Mouse (Mus musculus) liver, postnatal 0 days (tissue): ENCODE measurements at regions not wholly inside any gene's neighbourhood (a gene's known extent, or its start where the extent isn't known, plus 50 kb on each side); places are given as distances from the start of the nearest gene placed in this dataset.

Experiments used
- CTCF ChIP-seq: sonication (generic); IDR thresholded peaks from 2 replicates; pipeline ENCODE4 v1.5.1; 2016; ENCODE audit warnings: antibody characterized with exemption, low read depth
- EP300 ChIP-seq: IDR thresholded peaks from 2 replicates; pipeline ENCODE4 v1.6.1; 2016; ENCODE audit warnings: antibody characterized with exemption, low read depth, mild to moderate bottlenecking

DNA sequence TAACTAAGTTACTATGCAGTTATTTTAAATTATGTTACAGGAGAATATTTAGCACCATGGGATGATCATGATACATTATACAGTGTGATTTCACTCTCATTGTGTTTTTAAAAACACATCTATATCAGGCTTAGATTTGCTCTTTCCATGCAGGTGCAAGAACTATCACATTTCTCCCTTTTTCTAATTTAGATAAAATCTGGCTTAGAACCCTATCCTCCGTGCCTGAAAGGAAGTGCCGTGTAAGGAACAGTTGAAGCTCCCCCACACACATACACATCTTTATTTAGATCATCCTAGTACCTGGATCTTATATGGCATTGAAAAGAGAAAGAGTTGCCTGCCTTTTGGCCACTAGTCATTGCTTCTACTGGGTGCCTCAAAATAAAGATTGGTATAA is 925.0 kb upstream of the Gm7489 start:
- TF ChIP-seq EP300 (no peak), CTCF (no peak)
